20 mouse cellular contexts compared by ENCODE assay signal in the genomic region with DNA sequence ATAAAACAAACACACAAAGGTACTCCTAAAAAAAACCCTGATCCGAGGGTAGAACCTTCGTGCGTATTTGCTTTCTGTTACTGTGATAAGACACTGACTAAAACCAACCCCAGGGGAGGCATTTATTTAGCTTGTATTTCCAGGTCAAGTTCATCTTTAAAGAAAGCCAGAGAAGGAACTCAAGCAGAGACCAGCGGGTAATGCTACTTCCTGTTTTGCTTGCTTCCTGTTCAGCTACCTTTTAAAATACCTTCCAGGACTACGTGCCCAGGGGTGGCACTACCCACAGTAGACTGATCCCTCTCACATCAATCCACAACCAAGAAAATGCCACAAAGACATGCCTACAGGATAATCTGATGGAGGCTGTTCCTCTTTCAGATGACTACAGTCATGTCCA.
"Had no signal": no experiment of that assay in that cellular context is flagged by ENCODE, and none has a peak within 500 bp of the region (broad histone marks: within the 10 kb centered on the region; RNA-seq: fewer than 3 reads in every experiment).

No protein-coding gene starts in this region.

- H3K36me3 ChIP-seq: kidney, embryonic 15.5 days; liver, embryonic 13.5 days; midbrain, embryonic 10.5 days; neural tube, embryonic 13.5 days had no signal

- H3K4me1 ChIP-seq: kidney, embryonic 15.5 days had no signal

- DNase-seq: kidney, adult 2 months; kidney, postnatal 10 days; kidney, postnatal 36 days; layer of hippocampus, postnatal 36 days; liver, embryonic 13.5 days; lung, adult 2 months; lung, postnatal 14 days; lung, postnatal 4 days; midbrain, embryonic 14.5 days; right cerebral cortex, adult 18-20 months; right cerebral cortex, postnatal 14 days; right cerebral cortex, postnatal 4 days; thymus, adult 18-20 months; thymus, postnatal 36 days had no signal

- ATAC-seq: intestine, postnatal 0 days had no signal

- H3K27me3 ChIP-seq: kidney, embryonic 15.5 days; liver, embryonic 13.5 days; neural tube, embryonic 13.5 days had no signal

- H3K27ac ChIP-seq: kidney, embryonic 15.5 days; left cerebral cortex, adult 2 months; liver, embryonic 13.5 days; midbrain, embryonic 10.5 days; neural tube, embryonic 13.5 days had no signal

- H3K4me3 ChIP-seq: kidney, embryonic 15.5 days; left cerebral cortex, adult 2 months; liver, embryonic 13.5 days; megakaryocyte, embryonic 14.5 days; midbrain, embryonic 10.5 days; neural tube, embryonic 13.5 days had no signal
